Mouse (Mus musculus): ENCODE results near the gene Ntm. TPM values are rescaled to one million over a fixed set of nuclear protein-coding genes. Genes with fewer than 3 reads are reported as not detected.

Gene Ntm
- polyA plus RNA-seq, 1 experiment from 2014 or later: 51.8 TPM

DNA sequence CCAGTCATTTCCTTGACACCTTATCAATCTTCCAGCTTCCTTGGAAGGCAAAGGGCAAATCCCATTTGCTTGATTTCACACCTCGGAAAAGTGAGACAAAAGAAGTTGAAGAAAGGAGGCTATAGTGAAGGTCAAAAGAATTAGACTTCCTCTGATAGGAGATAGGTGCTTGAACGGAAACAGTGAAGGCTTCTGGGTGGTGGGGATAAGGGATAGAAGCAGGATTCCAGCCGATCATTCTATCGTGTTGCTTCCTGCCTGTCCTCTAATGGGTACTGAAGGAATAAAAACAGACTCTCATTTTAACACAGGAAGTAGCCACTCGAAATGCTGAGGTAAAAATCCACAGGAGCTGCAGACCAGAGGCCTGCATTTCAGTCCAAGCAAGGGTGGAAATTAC lies 191.1 kb downstream of the Ntm start:
- H3K9me3 ChIP-seq (replicated peaks): no peaks in the 10 kb centered on the region
- peaks cover 12% of the 10 kb centered on the region for H3K4me1 ChIP-seq (replicated peaks)
- no peaks in the 10 kb centered on the region for H3K27me3 ChIP-seq (replicated peaks)
- H3K4me2 ChIP-seq: 0 out of 2 replicates have a peak overlapping the region, but pooled peaks have one; percentile 20
- H3K27ac ChIP-seq (ENCODE audit: poor library complexity, severe bottlenecking): no peak overlapping the region
- no peak overlapping the region for H3K9ac ChIP-seq
- peak; percentile 71 for ATAC-seq (ENCODE audit: insufficient number of reproducible peaks, low FRiP score)
- H3K36me3 ChIP-seq: no peaks in the 10 kb centered on the region
- 9% methylated on average over 5 of the region's 5 CpGs for WGBS
- no peak overlapping the region for H3K4me3 ChIP-seq

DNA sequence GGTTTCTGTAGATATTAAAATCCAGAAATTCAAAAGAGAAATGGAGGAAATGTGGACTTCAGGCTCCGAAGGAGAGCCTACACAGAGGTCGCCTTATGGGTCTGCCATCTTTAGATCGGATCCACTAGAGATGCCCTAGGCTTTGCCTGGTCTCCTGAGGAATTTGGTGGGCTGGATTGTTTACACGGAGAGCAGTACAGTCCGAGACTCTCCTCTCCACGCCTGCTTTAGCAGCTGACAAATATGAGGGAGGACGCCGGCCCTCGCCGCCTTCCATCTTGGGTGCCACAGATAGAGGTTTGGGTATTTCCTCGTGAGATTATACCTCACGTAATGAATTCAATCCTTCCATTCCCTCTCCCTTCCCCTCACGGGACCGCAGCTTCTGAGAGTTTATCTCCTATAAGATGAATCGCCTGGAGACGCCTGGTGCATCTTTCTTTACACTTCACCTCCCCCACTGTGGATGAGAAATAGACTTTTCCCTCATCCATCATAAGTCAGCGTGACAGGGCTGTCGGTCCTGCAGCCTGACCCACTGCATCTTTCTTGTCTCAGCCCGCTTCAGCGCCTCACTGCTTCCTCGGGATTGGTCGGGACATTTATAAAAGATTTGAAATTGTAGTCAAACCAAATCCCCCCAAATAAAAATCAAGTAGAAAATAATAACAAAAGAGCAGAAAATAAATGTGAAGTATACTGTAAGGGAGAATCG lies 191.7 kb downstream of the Ntm start:
- no peaks in the 10 kb centered on the region; the same call in 1 of the 2 replicates for H3K27me3 ChIP-seq (replicated peaks)
- H3K9me3 ChIP-seq (replicated peaks): no peaks in the 10 kb centered on the region
- peak overlapping the region; percentile 41 for H3K4me2 ChIP-seq
- whole genome bisulfite sequencing: 46% methylated on average over 23 of the region's 23 CpGs
- peak overlapping the region; percentile 62 for H3K27ac ChIP-seq (ENCODE audit: poor library complexity, severe bottlenecking)
- H3K9ac ChIP-seq: no peak overlapping the region
- H3K4me1 ChIP-seq (replicated peaks): peaks cover 12% of the 10 kb centered on the region
- ATAC-seq (ENCODE audit: insufficient number of reproducible peaks, low FRiP score): 0 out of 2 replicates have a peak, but pooled peaks have one; percentile 7
- H3K36me3 ChIP-seq: no peaks in the 10 kb centered on the region
- no peak overlapping the region for H3K4me3 ChIP-seq

DNA sequence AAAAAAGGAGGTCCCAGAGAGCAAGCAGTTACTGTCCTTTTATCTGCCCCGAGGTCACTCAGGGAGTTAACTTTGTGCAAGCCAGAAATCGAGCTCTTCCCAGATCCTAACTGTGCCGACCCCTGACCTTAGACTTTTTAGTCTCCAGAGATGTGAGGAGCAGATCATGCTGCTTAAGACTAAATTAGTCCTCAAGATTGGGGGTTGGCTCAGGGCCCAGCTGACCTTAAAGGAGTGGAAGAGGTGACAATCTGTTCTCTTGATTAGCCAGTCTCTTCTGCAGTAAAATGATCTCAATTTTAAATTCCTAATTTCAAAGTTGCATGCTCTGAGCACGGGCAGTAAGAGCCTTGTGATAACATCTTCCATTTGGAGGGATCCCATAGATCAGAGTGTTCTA lies 193.6 kb downstream of the Ntm start:
- H3K27ac ChIP-seq (ENCODE audit: poor library complexity, severe bottlenecking): no peak overlapping the region
- no peak for ATAC-seq (ENCODE audit: insufficient number of reproducible peaks, low FRiP score)
- H3K36me3 ChIP-seq: no peaks in the 10 kb centered on the region
- H3K9ac ChIP-seq: no peak overlapping the region
- H3K4me1 ChIP-seq (replicated peaks): peaks cover 12% of the 10 kb centered on the region
- no peaks in the 10 kb centered on the region for H3K9me3 ChIP-seq (replicated peaks)
- H3K4me2 ChIP-seq: no peak overlapping the region
- H3K4me3 ChIP-seq: no peak overlapping the region
- no peaks in the 10 kb centered on the region; the same call in 1 of the 2 replicates for H3K27me3 ChIP-seq (replicated peaks)
- WGBS: 45% methylated on average over 4 of the region's 4 CpGs

DNA sequence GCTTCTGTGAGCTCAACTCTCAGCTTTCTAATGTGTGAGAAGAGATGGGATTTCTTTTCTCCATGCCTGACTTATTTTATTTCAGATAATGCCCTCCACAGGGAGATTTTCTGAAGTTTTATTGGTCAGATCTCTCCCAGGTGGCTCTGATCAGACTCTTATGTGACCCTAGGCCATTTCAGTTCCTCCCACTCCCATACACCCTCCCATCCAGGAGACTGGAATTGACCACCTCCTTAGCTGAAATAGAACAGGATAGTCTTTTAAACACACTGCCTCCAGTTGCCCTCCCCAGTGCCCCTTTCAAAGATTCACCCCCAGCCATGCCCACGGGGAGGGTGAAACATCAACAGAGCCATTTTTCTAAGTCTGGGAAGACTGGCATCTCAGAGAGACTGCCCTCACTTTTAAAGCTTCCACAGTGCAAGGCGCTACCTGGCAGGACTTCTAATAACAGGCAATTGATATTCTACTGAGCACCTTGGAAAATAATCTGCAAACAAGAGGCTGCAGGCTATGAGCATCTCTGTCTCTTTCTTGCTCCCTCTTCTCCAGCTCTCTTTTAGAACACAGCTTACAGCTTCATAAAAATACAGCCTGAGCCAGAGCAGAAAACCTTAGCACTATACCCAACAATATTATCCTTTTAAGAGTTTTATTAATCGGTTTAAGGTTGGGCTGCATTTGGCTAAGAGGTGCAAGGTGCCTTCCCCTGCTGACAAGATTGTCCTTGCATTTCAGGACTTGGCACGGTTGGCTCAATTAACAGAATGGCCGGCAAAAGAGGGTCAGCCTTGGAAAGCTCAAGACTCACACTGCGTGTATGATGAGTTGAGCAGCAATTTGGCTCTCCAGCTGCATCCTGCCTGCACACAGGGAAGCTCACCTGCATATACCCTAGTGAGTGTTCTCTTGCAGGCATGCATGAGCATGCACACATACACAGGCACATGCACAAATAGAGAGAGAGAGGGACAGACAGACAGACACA lies 196.7 kb downstream of the Ntm start:
- WGBS: 73% methylated on average over 6 of the region's 6 CpGs
- Histone ChIP-seq H3K9ac (no peak overlapping the region), H3K27me3 (replicated peaks) (no peaks in the 10 kb centered on the region; the same call in 1 of the 2 replicates), H3K9me3 (replicated peaks) (no peaks in the 10 kb centered on the region), H3K4me3 (no peak overlapping the region), H3K4me2 (no peak overlapping the region), H3K36me3 (no peaks in the 10 kb centered on the region), H3K27ac (ENCODE audit: poor library complexity, severe bottlenecking) (no peak overlapping the region), H3K4me1 (replicated peaks) (0 out of 2 replicates have a peak, but pooled peaks cover under 1% of the 10 kb centered on the region)
- no peak for ATAC-seq (ENCODE audit: insufficient number of reproducible peaks, low FRiP score)

DNA sequence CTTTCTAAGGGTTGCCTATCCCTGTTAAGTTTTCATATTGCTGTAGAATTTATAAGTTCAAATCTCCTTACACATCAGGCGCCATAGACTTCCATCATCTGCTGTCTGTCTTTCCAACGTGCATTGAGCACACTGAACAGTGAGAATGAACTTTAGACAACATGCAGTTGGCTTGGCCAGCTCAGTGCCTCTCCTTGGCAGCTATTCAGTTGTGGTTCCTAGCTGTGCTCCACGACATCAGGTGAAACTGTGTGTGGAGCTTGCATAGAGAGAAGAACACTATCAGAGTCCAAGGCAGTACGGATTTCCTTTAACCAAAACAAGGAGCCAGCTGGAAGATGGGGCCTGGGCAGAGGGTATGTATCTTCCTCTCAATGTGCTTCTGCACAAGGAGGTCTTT lies 199.6 kb downstream of the Ntm start:
- 79% methylated on average over 4 of the region's 4 CpGs for WGBS
- no peak overlapping the region for H3K4me2 ChIP-seq
- no peak overlapping the region for H3K27ac ChIP-seq (ENCODE audit: poor library complexity, severe bottlenecking)
- H3K36me3 ChIP-seq: no peaks in the 10 kb centered on the region
- H3K27me3 ChIP-seq (replicated peaks): no peaks in the 10 kb centered on the region; the same call in 1 of the 2 replicates
- no peaks in the 10 kb centered on the region; the same call in 1 of the 2 replicates for H3K4me1 ChIP-seq (replicated peaks)
- H3K4me3 ChIP-seq: no peak overlapping the region
- no peak overlapping the region for H3K9ac ChIP-seq
- no peaks in the 10 kb centered on the region for H3K9me3 ChIP-seq (replicated peaks)
- no peak for ATAC-seq (ENCODE audit: insufficient number of reproducible peaks, low FRiP score)

DNA sequence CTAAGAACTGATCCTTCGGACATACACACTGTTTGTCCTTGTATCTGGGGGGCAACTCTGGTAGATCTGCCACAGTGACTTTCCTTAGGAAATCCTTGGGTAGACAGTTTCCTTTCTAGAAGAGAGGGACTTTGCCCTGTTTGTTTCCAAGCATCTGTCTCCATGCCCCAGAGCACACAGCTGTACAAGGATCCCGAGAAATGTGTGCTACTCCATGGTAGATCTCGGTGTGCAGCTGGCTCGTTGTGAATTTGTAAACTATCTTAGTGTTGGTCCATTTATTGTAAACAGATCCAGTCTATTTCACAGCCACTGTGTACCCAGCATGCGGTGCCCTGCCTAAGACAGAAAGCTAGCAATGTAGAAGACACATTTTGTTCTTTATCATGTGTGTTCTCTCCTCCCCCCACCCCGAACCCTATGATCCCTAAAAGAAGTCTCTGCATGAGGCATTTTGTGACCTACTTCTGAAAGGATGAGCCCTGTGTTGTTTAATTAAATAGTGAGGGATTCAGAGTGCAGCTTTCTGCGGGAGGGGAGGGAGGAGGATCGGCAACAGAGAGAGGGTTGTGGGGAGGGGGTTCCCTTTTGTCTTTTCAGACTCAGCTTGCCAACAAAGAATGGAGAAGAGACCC lies 200.9 kb downstream of the Ntm start:
- WGBS: 75% methylated on average over 8 of the region's 8 CpGs
- no peak for ATAC-seq (ENCODE audit: insufficient number of reproducible peaks, low FRiP score)
- H3K4me3 ChIP-seq: no peak overlapping the region
- no peaks in the 10 kb centered on the region for H3K9me3 ChIP-seq (replicated peaks)
- no peak overlapping the region for H3K9ac ChIP-seq
- H3K36me3 ChIP-seq: no peaks in the 10 kb centered on the region
- no peak overlapping the region for H3K4me2 ChIP-seq
- H3K27me3 ChIP-seq (replicated peaks): no peaks in the 10 kb centered on the region; the same call in 1 of the 2 replicates
- H3K4me1 ChIP-seq (replicated peaks): no peaks in the 10 kb centered on the region; the same call in 1 of the 2 replicates
- H3K27ac ChIP-seq (ENCODE audit: poor library complexity, severe bottlenecking): no peak overlapping the region

DNA sequence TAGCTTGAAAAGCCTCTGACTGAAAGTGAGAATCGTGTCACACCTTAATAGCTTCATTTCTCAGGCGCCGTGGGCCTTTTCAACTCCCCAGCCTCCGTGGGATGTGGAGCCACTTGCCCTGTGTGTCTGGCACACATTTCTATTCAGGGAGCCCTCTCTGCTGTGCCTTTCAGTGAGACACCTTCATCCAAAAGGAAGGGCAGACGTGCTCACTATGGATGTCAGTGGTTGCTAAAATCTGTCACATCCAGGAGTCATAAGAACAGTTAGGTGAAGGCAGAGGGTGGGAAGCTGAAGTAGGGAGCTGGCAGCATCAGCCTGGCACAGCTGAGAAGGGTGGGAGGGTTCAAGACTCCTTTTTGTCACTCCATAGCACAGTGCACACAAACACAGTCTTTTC lies 201.4 kb downstream of the Ntm start:
- Histone ChIP-seq H3K27ac (ENCODE audit: poor library complexity, severe bottlenecking) (no peak overlapping the region), H3K4me1 (replicated peaks) (no peaks in the 10 kb centered on the region; the same call in 1 of the 2 replicates), H3K36me3 (no peaks in the 10 kb centered on the region), H3K4me2 (no peak overlapping the region), H3K27me3 (replicated peaks) (no peaks in the 10 kb centered on the region; the same call in 1 of the 2 replicates), H3K9ac (no peak overlapping the region), H3K9me3 (replicated peaks) (no peaks in the 10 kb centered on the region), H3K4me3 (no peak overlapping the region)
- ATAC-seq (ENCODE audit: insufficient number of reproducible peaks, low FRiP score): no peak
- WGBS: 73% methylated on average over 5 of the region's 5 CpGs

DNA sequence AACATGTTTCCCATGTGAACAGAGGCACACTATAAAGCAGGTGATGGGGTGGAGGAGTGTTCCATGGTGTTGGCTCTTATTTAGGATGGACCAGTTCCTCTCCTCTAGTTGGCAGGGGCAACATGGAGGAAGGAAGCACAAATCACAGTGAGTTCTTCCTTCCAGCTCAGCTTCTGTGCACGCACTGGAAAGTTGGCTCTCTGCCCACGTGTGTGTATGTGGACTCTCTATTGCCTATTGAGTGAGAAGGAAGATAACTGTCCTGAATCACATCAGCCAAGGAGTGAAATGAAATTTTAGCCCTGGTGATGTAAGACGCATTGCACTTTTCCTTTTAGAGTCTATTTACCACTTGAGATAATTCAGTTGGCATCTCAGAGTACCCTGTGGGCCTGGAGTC lies 203.0 kb downstream of the Ntm start:
- Histone ChIP-seq H3K36me3 (no peaks in the 10 kb centered on the region), H3K4me1 (replicated peaks) (no peaks in the 10 kb centered on the region; the same call in 1 of the 2 replicates), H3K9ac (no peak overlapping the region), H3K9me3 (replicated peaks) (no peaks in the 10 kb centered on the region), H3K27me3 (replicated peaks) (no peaks in the 10 kb centered on the region), H3K27ac (ENCODE audit: poor library complexity, severe bottlenecking) (no peak overlapping the region), H3K4me3 (no peak overlapping the region), H3K4me2 (no peak overlapping the region)
- 0 out of 2 replicates have a peak, but pooled peaks have one; percentile 59 for ATAC-seq (ENCODE audit: insufficient number of reproducible peaks, low FRiP score)
- WGBS: 32% methylated on average over 3 of the region's 3 CpGs

DNA sequence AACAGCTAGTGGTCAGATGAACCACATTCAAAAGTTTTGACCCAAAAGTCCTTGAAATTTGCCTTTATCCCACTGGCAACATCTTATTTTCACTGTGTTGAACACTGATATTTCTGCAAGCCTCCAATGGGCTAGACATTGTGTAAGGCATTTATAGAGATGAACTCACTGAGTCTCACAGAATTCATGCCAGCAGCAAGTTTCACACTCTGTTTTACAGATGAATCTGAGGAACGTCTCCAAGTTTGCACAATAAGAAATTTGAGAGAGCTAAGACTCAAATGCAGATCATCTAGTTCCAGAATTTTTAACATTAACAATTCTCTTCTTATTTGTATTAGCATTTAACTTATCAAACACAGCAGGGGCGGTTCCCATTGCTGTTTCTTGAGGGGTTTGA lies 203.9 kb downstream of the Ntm start:
- Histone ChIP-seq H3K36me3 (no peaks in the 10 kb centered on the region), H3K9me3 (replicated peaks) (no peaks in the 10 kb centered on the region), H3K4me1 (replicated peaks) (no peaks in the 10 kb centered on the region; the same call in 1 of the 2 replicates), H3K4me2 (no peak overlapping the region), H3K4me3 (no peak overlapping the region), H3K27ac (ENCODE audit: poor library complexity, severe bottlenecking) (no peak overlapping the region), H3K27me3 (replicated peaks) (no peaks in the 10 kb centered on the region), H3K9ac (no peak overlapping the region)
- 76% methylated on average over 2 of the region's 2 CpGs for WGBS
- no peak for ATAC-seq (ENCODE audit: insufficient number of reproducible peaks, low FRiP score)

DNA sequence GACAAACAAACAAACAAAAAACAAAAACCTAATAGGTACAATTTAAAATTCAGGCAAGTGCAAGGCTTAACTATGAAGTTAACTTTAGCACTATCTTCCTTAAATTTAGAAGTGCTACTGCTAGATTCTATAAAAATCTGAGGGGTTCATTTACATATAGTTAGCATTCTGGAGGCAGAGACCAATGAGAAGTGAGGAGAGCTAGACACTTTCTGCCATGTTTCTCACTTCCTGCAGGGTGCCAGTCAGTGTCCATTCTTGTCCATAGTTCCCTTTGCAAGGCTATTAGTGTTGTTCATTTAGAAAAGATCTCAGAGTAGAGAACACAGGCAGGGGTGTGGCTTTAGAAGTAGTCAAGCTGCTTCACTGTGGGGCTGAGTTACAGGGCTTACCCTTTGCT lies 208.6 kb downstream of the Ntm start:
- H3K4me2 ChIP-seq: no peak overlapping the region
- ATAC-seq (ENCODE audit: insufficient number of reproducible peaks, low FRiP score): no peak
- H3K36me3 ChIP-seq: no peaks in the 10 kb centered on the region
- peaks cover 12% of the 10 kb centered on the region for H3K4me1 ChIP-seq (replicated peaks)
- H3K9me3 ChIP-seq (replicated peaks): no peaks in the 10 kb centered on the region
- no peak overlapping the region for H3K4me3 ChIP-seq
- H3K9ac ChIP-seq: no peak overlapping the region
- H3K27ac ChIP-seq (ENCODE audit: poor library complexity, severe bottlenecking): no peak overlapping the region
- H3K27me3 ChIP-seq (replicated peaks): no peaks in the 10 kb centered on the region

DNA sequence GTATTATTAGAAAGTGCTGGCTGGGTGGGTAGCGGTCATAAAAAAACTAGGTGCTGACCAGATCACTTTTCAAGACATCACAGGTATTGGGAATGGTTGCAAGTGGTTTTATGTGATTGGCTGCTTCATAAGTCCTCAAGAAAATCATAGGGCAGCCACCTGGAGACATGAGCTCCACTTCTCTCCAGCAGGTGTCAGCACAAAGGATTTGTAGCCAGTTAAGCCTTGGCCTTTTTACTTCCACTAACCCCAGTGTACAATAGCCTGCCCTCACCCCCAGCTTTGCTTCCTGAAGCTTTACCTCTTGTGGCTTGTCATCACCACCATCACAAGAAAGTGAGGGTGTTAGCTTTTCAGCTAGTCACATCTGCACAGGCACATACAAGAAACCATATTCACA lies 211.5 kb downstream of the Ntm start:
- 58% methylated on average over 1 of the region's 1 CpGs for WGBS
- H3K36me3 ChIP-seq: no peaks in the 10 kb centered on the region
- no peak overlapping the region for H3K9ac ChIP-seq
- H3K4me2 ChIP-seq: no peak overlapping the region
- H3K27me3 ChIP-seq (replicated peaks): no peaks in the 10 kb centered on the region
- H3K4me1 ChIP-seq (replicated peaks): peaks cover 12% of the 10 kb centered on the region
- no peaks in the 10 kb centered on the region for H3K9me3 ChIP-seq (replicated peaks)
- H3K27ac ChIP-seq (ENCODE audit: poor library complexity, severe bottlenecking): no peak overlapping the region
- H3K4me3 ChIP-seq: no peak overlapping the region
- no peak for ATAC-seq (ENCODE audit: insufficient number of reproducible peaks, low FRiP score)
